Mouse (Mus musculus) neural tube, embryonic 11.5 days (tissue): Measurements from ENCODE around the gene Abhd14a. TPM values are rescaled to one million over a fixed set of nuclear protein-coding genes. Genes with fewer than 3 reads are reported as not detected.
"Not testable (repeated sequence)": the region's sequence is repeated elsewhere in the genome, so short reads cannot be mapped to it uniquely, and the experiment has no call there.

Experiments
- ATAC-seq: fragments of 200-750 bp; cut with Nextera tagmentation; 2 replicates; pipeline ENCODE4 v1.8.0; 2017; ENCODE audit warnings: moderate number of reproducible peaks, mild to moderate bottlenecking, moderate TSS enrichment, moderate library complexity; ENCODE audit not compliant: insufficient read depth, low FRiP score, low TSS enrichment
- DNase-seq: peaks from one replicate; pipeline ENCODE4 v3.0.0-alpha.2; 2015; ENCODE audit warnings: low spot score
- H3K27ac ChIP-seq: fragments of 300-500 bp; sonication (generic); 2 replicates; pipeline ENCODE4 v1.5.1; 2014; ENCODE audit warnings: low read depth, mild to moderate bottlenecking, low read length
- H3K27me3 ChIP-seq: fragments of 300-500 bp; sonication (generic); 2 replicates; pipeline ENCODE4 v1.6.1; 2014; ENCODE audit warnings: mild to moderate bottlenecking, low read length, mixed read lengths; ENCODE audit not compliant: control insufficient read depth, insufficient read depth
- H3K36me3 ChIP-seq: fragments of 300-500 bp; sonication (generic); 2 replicates; pipeline ENCODE4 v1.6.1; 2014; ENCODE audit warnings: mild to moderate bottlenecking, low read length, moderate library complexity, mixed read lengths; ENCODE audit not compliant: control insufficient read depth, insufficient read depth
- H3K4me1 ChIP-seq: fragments of 300-500 bp; sonication (generic); 2 replicates; pipeline ENCODE4 v1.6.1; 2014; ENCODE audit warnings: low read length, mixed read lengths; ENCODE audit not compliant: control insufficient read depth, insufficient read depth
- H3K4me2 ChIP-seq: fragments of 300-500 bp; sonication (generic); 2 replicates; pipeline ENCODE4 v1.6.1; 2014; ENCODE audit warnings: low read depth, mild to moderate bottlenecking, moderate library complexity
- H3K4me3 ChIP-seq: fragments of 300-500 bp; sonication (generic); 2 replicates; pipeline ENCODE4 v1.5.1; 2014; ENCODE audit warnings: low read depth, low read length
- H3K9ac ChIP-seq: fragments of 300-500 bp; sonication (generic); 2 replicates; pipeline ENCODE4 v1.6.1; 2014; ENCODE audit warnings: mild to moderate bottlenecking, low read length
- H3K9me3 ChIP-seq: fragments of 300-500 bp; sonication (generic); 2 replicates; pipeline ENCODE4 v1.6.1; 2016; ENCODE audit warnings: low read length; ENCODE audit not compliant: control insufficient read depth
- WGBS: fragments of 180-500 bp; shearing (Covaris S2); extraction: QIAGEN DNeasy Blood & Tissue Kit; methylation state at CpG from one replicate; pipeline ENCODE4 v1.1.7; 2014; 5-methylcytosine and 5-hydroxymethylcytosine counted together
- polyA plus RNA-seq: library from polyadenylated mRNA; unstranded; fragments of >200 nt; fragmentation: Nextera tagmentation; extraction: Ambion mirVana; gene quantifications from 2 replicates; pipeline ENCODE4 v1.2.1, GENCODE M21; 2014

Abhd14a gene
- 33.9 and 38.6 TPM in 2 replicates for polyA plus RNA-seq

DNA sequence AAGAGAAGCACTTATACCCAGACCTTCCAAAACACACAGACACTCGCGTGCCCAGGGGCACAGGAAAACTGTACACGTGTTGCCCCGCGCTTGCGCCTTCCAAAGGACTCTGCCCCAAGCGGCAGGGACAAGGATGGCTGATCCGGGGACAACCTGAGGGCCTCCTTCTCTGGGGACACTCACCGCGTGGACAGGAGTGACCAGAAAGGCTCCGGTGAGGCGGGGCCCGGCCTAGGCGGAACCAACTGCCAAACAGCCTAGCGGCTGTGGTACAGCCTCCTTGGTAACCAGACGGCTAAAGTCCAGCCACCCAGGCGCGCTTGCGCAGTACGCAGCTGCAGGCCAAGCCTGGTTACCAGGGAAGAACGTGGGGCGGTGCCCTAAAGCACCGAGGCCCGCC, at the start of gene Abhd14a, which contains the start of gene Abhd14b:
Gene Abhd14a, minus strand, starts transcription at position 331 of the 400 bp plus-strand sequence.
Gene Abhd14b, plus strand, starts transcription at position 112 of the 400 bp plus-strand sequence.
- Histone ChIP-seq H3K9me3 (no peaks in the 10 kb centered on the region), H3K27me3 (no peaks in the 10 kb centered on the region), H3K4me1 (peaks cover 32% of the 10 kb centered on the region), H3K27ac (no peak within 1 kb of the TSS), H3K9ac (peak within 1 kb of the TSS; percentile 65), H3K4me2 (peak within 1 kb of the TSS; percentile 79), H3K4me3 (peak within 1 kb of the TSS; percentile 39), H3K36me3 (no peaks in the 10 kb centered on the region; the same call in 1 of the 2 replicates)
- WGBS, result 0% methylated on average over 24 of the region's 24 CpGs
- peak; percentile 92 for DNase-seq
- ATAC-seq, result peak; percentile 80

DNA sequence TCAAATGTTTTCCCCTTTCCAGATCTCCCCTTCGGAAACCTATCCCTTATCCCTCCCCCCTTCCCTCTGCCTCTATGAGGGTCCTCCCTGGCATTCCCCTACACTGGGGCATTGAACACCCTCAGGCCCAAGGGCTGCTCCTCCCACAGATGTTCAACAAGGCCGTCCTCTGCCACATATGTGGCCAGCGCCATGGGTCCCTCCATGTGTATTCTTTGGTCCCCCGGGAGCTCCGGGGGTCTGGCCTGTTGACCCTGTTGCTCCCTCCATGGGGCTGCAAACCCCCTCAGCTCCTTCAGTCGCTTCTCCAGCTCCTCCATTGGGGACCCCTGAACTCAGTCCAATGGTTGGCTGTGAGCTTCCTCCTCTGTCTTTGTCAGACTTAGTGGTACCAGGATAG, 40.1 kb upstream of the Abhd14a start:
- H3K4me2 ChIP-seq, H3K9me3 ChIP-seq, ATAC-seq, DNase-seq, H3K36me3 ChIP-seq, H3K9ac ChIP-seq, H3K27me3 ChIP-seq, H3K4me1 ChIP-seq, H3K27ac ChIP-seq, H3K4me3 ChIP-seq: not testable (repeated sequence)
- WGBS, result 84% methylated on average over 6 of the region's 6 CpGs

DNA sequence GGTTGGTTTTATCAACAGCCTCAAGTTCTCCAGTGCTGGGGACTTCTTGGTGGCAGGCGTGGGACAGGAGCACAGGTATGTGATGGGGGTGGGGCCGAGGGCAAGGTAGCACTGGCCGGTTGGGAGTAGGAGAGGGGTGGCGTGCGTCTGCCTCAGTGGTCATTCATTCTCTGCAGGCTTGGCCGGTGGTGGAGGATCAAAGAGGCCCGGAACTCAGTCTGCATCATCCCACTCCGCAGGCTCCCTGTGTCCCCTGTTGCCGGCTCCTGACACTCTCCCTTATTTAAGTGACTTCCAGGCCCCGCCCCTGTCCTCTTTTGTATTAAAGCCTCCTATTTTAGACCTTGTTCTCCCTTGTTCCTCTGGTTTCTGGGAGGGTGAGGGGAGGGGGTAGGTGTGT, 37.6 kb upstream of the Abhd14a start:
- Histone ChIP-seq H3K9me3 (no peaks in the 10 kb centered on the region), H3K4me2 (no peak overlapping the region), H3K9ac (no peak overlapping the region), H3K4me3 (no peak overlapping the region), H3K27me3 (no peaks in the 10 kb centered on the region), H3K27ac (no peak overlapping the region), H3K4me1 (no peaks in the 10 kb centered on the region), H3K36me3 (peaks cover 7% of the 10 kb centered on the region; the same call in 1 of the 2 replicates)
- ATAC-seq (no peak), DNase-seq (no peak)
- 84% methylated on average over 10 of the region's 10 CpGs for WGBS

DNA sequence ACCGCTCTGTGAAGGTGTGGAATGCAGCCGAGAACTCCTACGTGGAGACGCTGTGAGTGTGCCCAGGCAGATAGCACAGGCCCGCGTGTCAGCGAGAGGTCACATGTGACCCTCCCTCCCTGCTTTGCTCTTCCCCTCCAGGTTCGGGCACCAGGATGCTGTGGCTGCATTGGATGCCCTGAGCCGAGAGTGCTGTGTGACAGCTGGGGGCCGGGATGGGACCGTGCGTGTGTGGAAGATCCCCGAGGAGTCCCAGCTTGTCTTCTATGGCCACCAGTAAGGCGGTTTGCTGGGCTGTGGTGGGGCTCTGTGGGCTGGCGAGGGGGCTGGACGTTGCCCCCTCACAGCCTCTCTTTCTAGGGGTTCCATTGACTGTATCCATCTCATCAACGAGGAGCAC, 36.1 kb upstream of the Abhd14a start:
- no peak overlapping the region for H3K9ac ChIP-seq
- no peak for DNase-seq
- H3K36me3 ChIP-seq, result peaks cover 7% of the 10 kb centered on the region; the same call in 1 of the 2 replicates
- no peak for ATAC-seq
- no peaks in the 10 kb centered on the region for H3K9me3 ChIP-seq
- no peak overlapping the region for H3K4me2 ChIP-seq
- no peaks in the 10 kb centered on the region for H3K27me3 ChIP-seq
- no peak overlapping the region for H3K4me3 ChIP-seq
- H3K27ac ChIP-seq, result no peak overlapping the region
- 94% methylated on average over 17 of the region's 17 CpGs for WGBS
- H3K4me1 ChIP-seq, result no peaks in the 10 kb centered on the region

DNA sequence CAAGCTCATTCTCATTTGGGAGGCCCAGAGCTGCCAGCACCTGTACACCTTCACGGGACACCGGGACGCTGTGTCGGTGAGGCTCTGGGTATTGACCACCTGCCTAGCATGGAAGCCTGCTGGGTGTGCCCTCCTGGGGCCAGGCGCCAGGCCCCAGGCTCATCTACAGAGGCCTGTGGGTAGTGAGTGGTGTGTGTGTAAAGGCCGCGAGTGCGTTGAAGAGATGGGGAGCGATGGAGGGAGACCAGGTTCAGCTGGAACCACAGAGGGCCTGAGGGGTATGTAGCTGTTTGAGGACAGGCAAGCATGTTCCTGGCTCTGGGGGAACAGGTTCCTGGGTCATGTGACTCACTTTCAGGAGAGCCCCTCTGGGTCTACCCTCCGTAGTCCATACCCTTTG, 35.7 kb upstream of the Abhd14a start:
- 95% methylated on average over 10 of the region's 10 CpGs for WGBS
- Histone ChIP-seq H3K4me1 (peaks cover 1% of the 10 kb centered on the region), H3K36me3 (peaks cover 7% of the 10 kb centered on the region; the same call in 1 of the 2 replicates), H3K9me3 (no peaks in the 10 kb centered on the region), H3K9ac (no peak overlapping the region), H3K27me3 (no peaks in the 10 kb centered on the region), H3K27ac (no peak overlapping the region), H3K4me2 (no peak overlapping the region), H3K4me3 (no peak overlapping the region)
- no peak for DNase-seq
- ATAC-seq, result no peak

DNA sequence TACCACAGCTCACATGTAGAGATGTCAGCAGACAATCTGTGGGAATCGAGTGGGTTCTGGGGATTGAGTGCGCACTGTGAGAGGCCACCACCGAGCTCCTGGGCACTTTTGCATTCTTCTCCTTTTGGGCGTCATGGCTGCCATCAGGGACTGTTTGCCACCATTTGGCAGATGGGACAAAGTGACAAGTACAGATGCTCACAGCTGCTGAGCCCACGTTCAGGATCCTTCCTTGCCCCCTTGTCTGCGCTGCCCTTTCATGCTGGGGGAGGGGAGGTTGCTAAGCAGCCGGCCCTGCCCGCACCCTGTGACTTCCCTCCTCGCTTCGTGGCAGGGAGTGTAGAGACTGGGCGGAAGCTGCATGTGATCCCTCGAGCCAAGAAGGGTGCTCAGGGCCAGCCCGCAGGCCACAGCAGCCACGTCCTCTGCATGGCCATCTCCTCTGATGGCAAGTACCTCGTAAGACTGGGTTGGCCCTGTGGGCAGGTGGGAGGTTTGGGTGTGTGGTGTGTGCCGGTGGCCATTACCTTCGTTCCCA, 35.2 kb upstream of the Abhd14a start:
- H3K9ac ChIP-seq, result no peak overlapping the region
- peaks cover 7% of the 10 kb centered on the region; the same call in 1 of the 2 replicates for H3K36me3 ChIP-seq
- WGBS, result 84% methylated on average over 17 of the region's 17 CpGs
- no peak overlapping the region for H3K27ac ChIP-seq
- H3K9me3 ChIP-seq, result no peaks in the 10 kb centered on the region
- DNase-seq, result no peak
- no peak overlapping the region for H3K4me3 ChIP-seq
- H3K27me3 ChIP-seq, result no peaks in the 10 kb centered on the region
- H3K4me1 ChIP-seq, result peaks cover 6% of the 10 kb centered on the region
- no peak overlapping the region for H3K4me2 ChIP-seq
- no peak for ATAC-seq

DNA sequence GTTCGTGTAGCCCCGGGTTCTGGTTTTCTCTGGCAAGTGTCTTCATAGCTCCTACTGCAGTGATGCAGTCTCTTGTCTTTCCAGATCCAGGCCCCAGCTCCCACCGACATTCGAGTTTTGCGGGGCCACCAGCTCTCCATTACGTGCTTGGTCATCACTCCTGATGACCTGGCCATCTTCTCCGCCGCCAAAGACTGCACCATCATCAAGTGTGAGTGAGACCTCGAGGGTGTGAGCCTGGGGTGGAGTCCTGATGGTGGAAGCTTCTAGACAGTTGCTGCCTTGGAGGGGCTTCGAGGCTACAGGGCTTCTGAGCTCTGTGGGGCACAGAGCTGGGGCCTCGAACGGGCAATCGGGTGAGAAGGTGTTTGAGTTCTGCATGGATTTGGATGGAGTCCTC, 34.2 kb upstream of the Abhd14a start:
- H3K27ac ChIP-seq, result no peak overlapping the region
- H3K9me3 ChIP-seq, result no peaks in the 10 kb centered on the region
- no peak overlapping the region for H3K4me3 ChIP-seq
- H3K27me3 ChIP-seq, result no peaks in the 10 kb centered on the region
- DNase-seq (no peak), ATAC-seq (no peak)
- no peak overlapping the region for H3K9ac ChIP-seq
- WGBS, result 91% methylated on average over 13 of the region's 13 CpGs
- peaks cover 7% of the 10 kb centered on the region for H3K4me1 ChIP-seq
- H3K4me2 ChIP-seq, result no peak overlapping the region
- peaks cover 7% of the 10 kb centered on the region; the same call in 1 of the 2 replicates for H3K36me3 ChIP-seq

DNA sequence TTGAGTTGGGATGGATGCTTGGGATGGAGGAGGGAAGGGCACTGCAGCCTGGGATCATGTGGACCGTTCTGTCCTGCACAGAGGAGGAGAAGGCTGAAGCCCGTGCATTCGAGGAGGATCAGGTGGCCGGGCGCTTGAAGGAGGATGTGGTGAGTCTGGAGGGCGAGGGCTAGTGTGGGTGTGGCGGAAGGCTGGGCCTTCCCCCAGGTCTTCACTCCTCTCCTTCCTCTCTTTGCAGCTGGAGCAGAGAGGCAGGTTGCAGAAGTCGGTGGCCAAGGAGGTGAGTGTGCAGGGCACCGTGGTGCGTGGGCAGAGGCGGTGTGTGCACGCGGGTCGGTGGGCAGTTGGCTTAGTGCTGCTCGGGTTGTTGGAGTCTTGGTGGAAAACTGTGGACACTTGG, 33.6 kb upstream of the Abhd14a start:
- no peak for ATAC-seq
- Histone ChIP-seq H3K4me3 (no peak overlapping the region), H3K4me2 (no peak overlapping the region), H3K27ac (no peak overlapping the region), H3K36me3 (peaks cover 7% of the 10 kb centered on the region; the same call in 1 of the 2 replicates), H3K9me3 (no peaks in the 10 kb centered on the region), H3K9ac (no peak overlapping the region), H3K27me3 (no peaks in the 10 kb centered on the region), H3K4me1 (peaks cover 7% of the 10 kb centered on the region)
- WGBS, result 97% methylated on average over 15 of the region's 15 CpGs
- DNase-seq, result no peak

DNA sequence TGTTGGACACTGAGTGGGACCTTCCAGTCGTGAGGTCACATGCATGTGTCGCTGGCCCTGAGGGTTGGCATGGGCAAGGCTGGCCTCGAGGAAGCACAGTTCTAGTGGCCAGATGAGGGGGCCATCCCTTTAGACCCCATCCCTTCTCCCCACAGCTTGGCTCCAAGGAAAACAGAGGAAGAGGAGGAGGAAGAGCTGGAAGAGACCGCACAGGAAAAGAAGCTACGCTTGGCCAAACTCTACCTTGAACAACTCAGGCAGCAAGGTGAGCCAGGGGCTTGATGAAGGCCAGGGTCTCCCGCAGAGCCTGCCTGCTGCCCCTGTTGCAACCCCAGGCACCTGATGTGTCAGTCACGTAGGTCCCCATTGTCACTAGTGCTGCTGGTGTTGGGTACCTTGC, 33.1 kb upstream of the Abhd14a start:
- 94% methylated on average over 7 of the region's 7 CpGs for WGBS
- Histone ChIP-seq H3K4me2 (no peak overlapping the region), H3K9me3 (no peaks in the 10 kb centered on the region), H3K27me3 (no peaks in the 10 kb centered on the region), H3K27ac (no peak overlapping the region), H3K4me1 (peaks cover 7% of the 10 kb centered on the region), H3K9ac (no peak overlapping the region), H3K36me3 (peaks cover 7% of the 10 kb centered on the region; the same call in 1 of the 2 replicates), H3K4me3 (no peak overlapping the region)
- no peak for ATAC-seq
- DNase-seq, result no peak
